Mouse (Mus musculus) heart, embryonic 14.5 days (tissue): Measurements from ENCODE around the gene Msi1. TPM values are rescaled to one million over a fixed set of nuclear protein-coding genes. Genes with fewer than 3 reads are reported as not detected.
A peak's percentile ranks its signal among the peaks of the same experiment; 100 is the strongest.

ENCODE experiments used
- ATAC-seq: fragments of 200-750 bp; cut with Nextera tagmentation; 2 replicates; pipeline ENCODE4 v1.8.0; 2017; ENCODE audit warnings: low read depth, moderate TSS enrichment; ENCODE audit not compliant: insufficient number of reproducible peaks, insufficient read depth, low FRiP score
- H3K27ac ChIP-seq, 2 experiments: fragments of 200-500 bp in 1 of 2; fragments of 300-500 bp in 1 of 2; sonication (generic) in 1 of 2; replicated peaks in 1 of 2; 2 replicates each; pipeline ENCODE4 v1.5.1; 2012 to 2014; ENCODE audit warnings: low read depth in 2 of 2, low read length in 2 of 2, control low read depth in 1 of 2, mild to moderate bottlenecking in 1 of 2, mixed read lengths in 1 of 2; ENCODE audit not compliant: control insufficient read depth in 1 of 2, insufficient read depth in 1 of 2
- H3K27me3 ChIP-seq: fragments of 300-500 bp; sonication (generic); 2 replicates; pipeline ENCODE4 v1.6.1; 2014; ENCODE audit warnings: mild to moderate bottlenecking, low read length, control low read depth; ENCODE audit not compliant: control insufficient read depth, insufficient read depth
- H3K36me3 ChIP-seq: fragments of 300-500 bp; sonication (generic); 2 replicates; pipeline ENCODE4 v1.6.1; 2014; ENCODE audit warnings: mild to moderate bottlenecking, control low read depth, low read length, mixed read lengths; ENCODE audit not compliant: control insufficient read depth, insufficient read depth
- H3K4me1 ChIP-seq, 2 experiments: fragments of 200-500 bp in 1 of 2; fragments of 300-500 bp in 1 of 2; sonication (generic) in 1 of 2; 2 replicates each; pipeline ENCODE4 v1.6.1; 2012 to 2014; ENCODE audit warnings: low read length in 2 of 2, control low read depth in 1 of 2, mixed read lengths in 1 of 2; ENCODE audit not compliant: control insufficient read depth in 2 of 2, insufficient read depth in 2 of 2
- H3K4me2 ChIP-seq: fragments of 300-500 bp; sonication (generic); 2 replicates; pipeline ENCODE4 v1.6.1; 2014; ENCODE audit warnings: mild to moderate bottlenecking, low read length
- H3K4me3 ChIP-seq, 2 experiments: fragments of 200-500 bp in 1 of 2; fragments of 300-500 bp in 1 of 2; sonication (generic) in 1 of 2; 2 replicates each; pipeline ENCODE4 v1.5.1; 2012 to 2014; ENCODE audit warnings: low read length in 2 of 2, mild to moderate bottlenecking in 2 of 2, control low read depth in 1 of 2, low read depth in 1 of 2, moderate library complexity in 1 of 2; ENCODE audit not compliant: control insufficient read depth in 1 of 2, insufficient read depth in 1 of 2
- H3K9ac ChIP-seq: fragments of 300-500 bp; sonication (generic); 2 replicates; pipeline ENCODE4 v1.6.1; 2014; ENCODE audit warnings: mild to moderate bottlenecking, low read length
- H3K9me3 ChIP-seq: fragments of 300-500 bp; sonication (generic); 2 replicates; pipeline ENCODE4 v1.6.1; 2016; ENCODE audit warnings: low read length, control low read depth; ENCODE audit not compliant: control insufficient read depth
- WGBS: fragments of 180-500 bp; shearing (Covaris S2); extraction: QIAGEN DNeasy Blood & Tissue Kit; methylation state at CpG from one replicate; pipeline ENCODE4 v1.1.7; 2014; 5-methylcytosine and 5-hydroxymethylcytosine counted together
- polyA plus RNA-seq: library from polyadenylated mRNA; unstranded; fragments of >200 nt; fragmentation: Nextera tagmentation; extraction: Ambion mirVana; gene quantifications from 2 replicates; pipeline ENCODE4 v1.2.1, GENCODE M21; 2014

The Msi1 gene
- polyA plus RNA-seq, 1 experiment from 2014 or later = 3.3 TPM

GRCm38 (mm10) chr5:115402063-115402462, 27.3 kb upstream of the Msi1 start:
- ATAC-seq = no peak
- no peaks in the 10 kb centered on the region for H3K9me3 ChIP-seq
- no peak overlapping the region for H3K4me2 ChIP-seq
- peaks cover 14% of the 10 kb centered on the region; the same call in 1 of the 2 replicates for H3K27me3 ChIP-seq
- no peak overlapping the region for H3K4me3 ChIP-seq
- 87% methylated on average over 8 of the region's 8 CpGs for WGBS
- no peak overlapping the region for H3K9ac ChIP-seq
- H3K36me3 ChIP-seq = no peaks in the 10 kb centered on the region
- H3K27ac ChIP-seq = no peak overlapping the region
- H3K4me1 ChIP-seq = peaks cover 7 to 10% of the 10 kb centered on the region in 2 experiments

- H3K9me3 ChIP-seq = no peaks in the 10 kb centered on the region
- H3K9ac ChIP-seq = peak overlapping the region; percentile 45; the same call in 1 of the 2 replicates
- no peaks in the 10 kb centered on the region for H3K36me3 ChIP-seq
- WGBS = 22% methylated on average over 17 of the region's 17 CpGs
- H3K27me3 ChIP-seq = peaks cover 8% of the 10 kb centered on the region; the same call in 1 of the 2 replicates
- peak overlapping the region; percentile 58 for H3K4me2 ChIP-seq
- H3K4me3 ChIP-seq = peak overlapping the region; percentile 7 to 21; a peak in 1 of 4 replicates
- H3K27ac ChIP-seq = no peak overlapping the region
- no peak for ATAC-seq
- H3K4me1 ChIP-seq = peaks cover under 1 to 12% of the 10 kb centered on the region in 2 experiments; a peak in 2 of 4 replicates
Measured at GRCm38 (mm10) chr5:115403436-115404140, 25.8 kb upstream of the Msi1 start.

- H3K4me3 ChIP-seq = peak overlapping the region; percentile 21 to 31
- no peaks in the 10 kb centered on the region for H3K9me3 ChIP-seq
- no peaks in the 10 kb centered on the region for H3K36me3 ChIP-seq
- ATAC-seq = no peak
- H3K4me2 ChIP-seq = peak overlapping the region; percentile 58
- H3K27me3 ChIP-seq = peaks cover 8% of the 10 kb centered on the region; the same call in 1 of the 2 replicates
- 5% methylated on average over 18 of the region's 18 CpGs for WGBS
- peaks cover 0 to 12% of the 10 kb centered on the region in 2 experiments; a peak in 2 of 4 replicates for H3K4me1 ChIP-seq
- H3K27ac ChIP-seq = no peak overlapping the region
- H3K9ac ChIP-seq = peak overlapping the region; percentile 45
Measured at GRCm38 (mm10) chr5:115404241-115404794, 25.1 kb upstream of the Msi1 start.

GRCm38 (mm10) chr5:115405205-115405604, 24.2 kb upstream of the Msi1 start:
- 65% methylated on average over 8 of the region's 8 CpGs for whole genome bisulfite sequencing
- H3K36me3 ChIP-seq = no peaks in the 10 kb centered on the region
- ATAC-seq = no peak

GRCm38 (mm10) chr5:115408110-115408509, 21.3 kb upstream of the Msi1 start:
- WGBS = 20% methylated on average over 9 of the region's 9 CpGs

More at GRCm38 (mm10) chr5:115405205-115405604, 24.2 kb upstream of the Msi1 start:
- peaks cover 8% of the 10 kb centered on the region; the same call in 1 of the 2 replicates for H3K27me3 ChIP-seq
- H3K4me3 ChIP-seq = no peak overlapping the region
- H3K4me1 ChIP-seq = peaks cover 0 to 12% of the 10 kb centered on the region in 2 experiments; a peak in 2 of 4 replicates
- H3K4me2 ChIP-seq = no peak overlapping the region
- H3K9ac ChIP-seq = no peak overlapping the region
- no peaks in the 10 kb centered on the region for H3K9me3 ChIP-seq
- H3K27ac ChIP-seq = no peak overlapping the region

GRCm38 (mm10) chr5:115415111-115416085, 14.0 kb upstream of the Msi1 start:
- Histone ChIP-seq H3K4me3 (peak overlapping the region in 1 of 2 experiments; percentile 16; a peak in 1 of 4 replicates), H3K27ac (no peak overlapping the region), H3K4me1 (peaks cover 0 to 3% of the 10 kb centered on the region in 2 experiments; a peak in 1 of 4 replicates), H3K9me3 (no peaks in the 10 kb centered on the region), H3K9ac (0 out of 2 replicates have a peak overlapping the region, but pooled peaks have one; percentile 30), H3K27me3 (0 out of 2 replicates have a peak, but pooled peaks cover 4% of the 10 kb centered on the region), H3K36me3 (no peaks in the 10 kb centered on the region), H3K4me2 (peak overlapping the region; percentile 38)
- no peak for ATAC-seq
- WGBS = 54% methylated on average over 24 of the region's 24 CpGs

More at GRCm38 (mm10) chr5:115408110-115408509, 21.3 kb upstream of the Msi1 start:
- Histone ChIP-seq H3K4me3 (no peak overlapping the region), H3K4me1 (peaks cover 0 to 12% of the 10 kb centered on the region in 2 experiments; a peak in 2 of 4 replicates), H3K9me3 (no peaks in the 10 kb centered on the region), H3K36me3 (no peaks in the 10 kb centered on the region), H3K9ac (no peak overlapping the region), H3K27ac (no peak overlapping the region), H3K4me2 (peak overlapping the region; percentile 38), H3K27me3 (peaks cover 12% of the 10 kb centered on the region; the same call in 1 of the 2 replicates)
- no peak for ATAC-seq
